ENCODE assay signal across 8 mouse cellular contexts in the genomic region with DNA sequence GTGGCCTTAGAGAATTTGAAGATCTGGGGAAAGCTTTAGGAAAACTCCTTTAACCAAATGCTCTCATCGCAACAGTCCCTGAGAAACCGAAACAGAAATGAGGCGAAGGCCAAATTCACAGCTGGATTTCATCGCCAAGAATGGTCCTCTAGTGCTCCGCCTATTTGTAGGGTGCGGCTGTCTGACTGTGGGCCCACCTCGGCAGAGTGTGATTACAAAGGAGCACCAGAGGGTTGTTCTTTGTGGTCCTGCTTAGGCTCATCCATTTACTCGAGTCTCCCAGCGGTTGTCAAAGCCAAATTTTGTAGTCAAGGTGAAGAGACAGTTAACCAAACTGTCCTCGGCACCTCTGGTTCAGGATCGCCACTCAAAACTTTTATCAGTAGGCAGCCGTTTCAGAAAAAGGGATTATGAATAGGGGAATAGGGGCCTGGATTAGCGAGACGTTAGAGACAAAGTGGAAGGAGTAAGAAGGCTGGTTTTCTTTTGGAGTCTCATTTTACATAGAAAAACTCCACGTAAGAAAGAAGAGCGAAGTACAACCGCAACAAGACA. TPM values are rescaled to one million over a fixed set of nuclear protein-coding genes. Genes with fewer than 3 reads are reported as not detected.
DNase-seq lines count a peak whose midpoint lies in the region; ATAC-seq lines count a peak whose summit lies in the region.

No protein-coding gene starts in this region.

- H3K4me2 ChIP-seq in lung, embryonic 15.5 days, result peak overlapping the region; percentile 92

- H3K27me3 ChIP-seq in lung, embryonic 15.5 days, result peaks cover 8% of the 10 kb centered on the region

- peaks cover 25% of the 10 kb centered on the region for H3K4me1 ChIP-seq in lung, embryonic 15.5 days

- WGBS in lung, embryonic 15.5 days, result 10% methylated on average over 17 of the region's 17 CpGs

- H3K9me3 ChIP-seq in lung, embryonic 15.5 days, result no peaks in the 10 kb centered on the region

- H3K9ac ChIP-seq in lung, embryonic 15.5 days, result no peak overlapping the region

- peak overlapping the region; percentile 75 for H3K4me3 ChIP-seq in lung, embryonic 15.5 days

- no peak overlapping the region for H3K27ac ChIP-seq in lung, embryonic 15.5 days

- DNase-seq in ovary, postnatal 36 days (ENCODE audit: low spot score), result peak; percentile 61
- no peak for DNase-seq in ovary, postnatal 10 days (ENCODE audit: low spot score)
- peak; percentile 80 for DNase-seq in heart, adult 9 months (ENCODE audit: low spot score in 2 of 2)
- peak; percentile 56 for DNase-seq in kidney, adult 9 months
- peak; percentile 37 for DNase-seq in testis, postnatal 14 days (ENCODE audit: low spot score)
- DNase-seq in thymus, postnatal 4 days, result no peak
- DNase-seq in c-Kit-positive CD71-positive TER-119-positive erythroid progenitor cells, embryonic 14.5 days (ENCODE audit: low spot score), result no peak

- no peak for ATAC-seq in lung, embryonic 15.5 days (ENCODE audit: borderline replicate concordance, extremely low read depth, low FRiP score, low TSS enrichment)

- H3K36me3 ChIP-seq in lung, embryonic 15.5 days, result no peaks in the 10 kb centered on the region

RNA-seq across cellular contexts. Expression of a gene that starts 1.5 kb away (rescaled TPM):
- 5.6 and 6.0 TPM in 2 replicates for polyA plus RNA-seq in lung, embryonic 15.5 days (2015; fragmentation: Nextera tagmentation; extraction: Ambion mirVana)

Comparison
In these comparisons a context has a peak if more than half of its experiments do, and no peak if none do; other contexts are left out.
1. DNase-seq: peak in ovary, postnatal 36 days (single experiment), heart, adult 9 months (2 of 2), kidney, adult 9 months (single experiment) and testis, postnatal 14 days (single experiment); none in ovary, postnatal 10 days (single experiment), thymus, postnatal 4 days (single experiment) and c-Kit-positive CD71-positive TER-119-positive erythroid progenitor cells, embryonic 14.5 days (single experiment).